Mouse (Mus musculus): ENCODE measurements at regions not wholly inside any gene's neighbourhood (a gene's known extent, or its start where the extent isn't known, plus 50 kb on each side); places are given as distances from the start of the nearest gene placed in this dataset.

- no peak for TF ChIP-seq CTCF (IDR thresholded peaks at IDR 0.05; ENCODE audit: low read depth)
- no peak for TF ChIP-seq EP300 (IDR thresholded peaks at IDR 0.05; ENCODE audit: low read depth)
Measured at GRCm38 (mm10) chr9:115367808-115368207, 57.6 kb upstream of the Stt3b start.
